Mouse (Mus musculus) gastrocnemius, adult 18-20 months (tissue): ENCODE results near the gene Rapgef5. TPM values are rescaled to one million over a fixed set of nuclear protein-coding genes. Genes with fewer than 3 reads are reported as not detected.

Experiments used
- DNase-seq: peaks from one replicate; pipeline ENCODE4 v3.0.0; 2021; ENCODE audit warnings: low spot score
- long read RNA-seq, 2 experiments: library from polyadenylated mRNA; stranded (forward); transcript quantifications; one replicate each; pipeline ENCODE4 v2.0.0; 2021
- total RNA-seq, 2 experiments: library from RNA; stranded (reverse); gene quantifications; 2 replicates each; pipeline ENCODE4 v1.2.3; 2021

Gene Rapgef5
- 1 to 10 TPM; 3.7 to 4.6 TPM for total RNA-seq
- long read RNA-seq, experiment 1, partial matches to known transcripts: 0 of 1 reads
- long read RNA-seq, experiment 1, other reads (novel, unspliced or antisense): 1 of 1 reads
- long read RNA-seq, experiment 2: 0 reads

GRCm38 (mm10) chr12:117516179-117516578 is at the start of gene Rapgef5:
Rapgef5 (plus strand) TSS chr12:117516479.
- DNase-seq: no peak

GRCm38 (mm10) chr12:117468329-117468728 is 48.0 kb upstream of the Rapgef5 start:
- DNase-seq: peak; percentile 20

DNA sequence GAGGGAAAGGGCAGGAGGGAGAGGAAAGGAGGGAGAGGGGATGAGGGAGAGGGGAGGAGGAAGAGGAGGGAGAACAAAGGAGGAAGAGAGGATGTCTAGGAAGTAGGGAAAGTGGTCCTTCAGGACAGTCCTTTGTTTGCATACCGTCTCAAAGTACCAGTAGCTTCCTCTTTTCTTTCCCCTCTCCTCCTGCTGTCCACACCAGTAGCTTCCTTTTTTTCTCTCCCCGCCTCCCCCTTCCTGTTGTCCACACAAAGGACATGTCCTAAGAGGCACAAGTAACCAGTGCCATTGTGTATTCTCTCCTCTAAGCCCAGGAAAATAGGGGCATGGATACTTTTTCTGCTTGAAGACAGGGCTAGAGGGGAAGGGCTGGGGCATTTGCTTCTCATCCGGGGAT is 37.3 kb upstream of the Rapgef5 start:
- no peak for DNase-seq

DNA sequence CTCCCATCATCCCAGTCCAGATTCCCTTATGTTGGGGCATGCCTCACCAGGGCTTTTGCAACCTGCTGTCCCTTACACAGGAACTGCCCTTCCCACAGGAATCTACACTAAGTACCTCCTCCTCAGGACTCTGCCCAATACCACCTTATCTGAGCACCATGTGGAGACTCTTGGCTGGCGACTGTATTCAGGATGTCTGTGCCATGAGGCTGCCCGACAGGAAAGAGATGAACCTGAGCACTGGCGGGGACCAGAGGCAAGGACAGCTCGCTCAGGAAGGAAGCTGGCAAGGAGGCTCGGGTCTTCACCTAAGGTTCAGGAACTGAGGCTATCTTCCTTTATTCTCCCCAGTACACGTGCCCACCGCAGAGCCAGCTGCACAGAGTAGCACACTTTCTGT is 36.6 kb upstream of the Rapgef5 start:
- DNase-seq: no peak

- no peak for DNase-seq
Measured at GRCm38 (mm10) chr12:117480958-117481357, 35.3 kb upstream of the Rapgef5 start.

GRCm38 (mm10) chr12:117482665-117483064 is 33.6 kb upstream of the Rapgef5 start:
- DNase-seq: no peak

GRCm38 (mm10) chr12:117486118-117487057 is 29.9 kb upstream of the Rapgef5 start:
- no peak for DNase-seq

DNA sequence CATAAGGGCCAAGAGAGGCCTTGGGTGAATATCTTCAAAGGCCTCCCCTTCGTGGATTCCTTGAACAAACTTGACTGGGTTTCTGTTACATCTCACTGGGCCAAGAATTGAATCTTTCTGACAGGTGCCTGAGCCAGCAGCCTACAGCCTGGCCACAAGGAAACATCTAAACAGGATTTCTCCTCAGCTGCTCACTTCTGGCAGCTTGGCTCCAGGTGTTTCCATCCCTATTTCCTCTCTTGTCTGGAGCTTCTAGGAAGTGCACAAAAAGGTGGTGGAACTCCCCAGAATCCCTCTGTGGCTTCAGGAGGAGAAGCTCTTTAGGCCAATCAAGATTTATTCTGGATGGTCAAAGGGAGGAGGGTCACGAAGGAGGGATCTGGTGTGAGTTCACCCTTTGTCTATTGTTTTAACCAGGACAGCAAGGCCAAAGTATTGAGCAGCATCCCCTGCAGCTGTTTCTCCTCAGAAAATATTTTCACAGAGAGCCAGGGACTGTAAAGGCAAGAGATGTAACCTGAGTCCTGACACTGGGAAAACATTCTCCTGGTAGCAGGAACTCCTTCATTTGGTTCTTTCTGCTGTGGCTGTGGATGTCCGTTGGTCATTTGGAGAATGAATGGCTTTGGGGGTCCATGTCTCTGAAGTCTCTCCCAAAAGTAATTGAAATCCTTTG is 19.6 kb upstream of the Rapgef5 start:
- no peak for DNase-seq

DNA sequence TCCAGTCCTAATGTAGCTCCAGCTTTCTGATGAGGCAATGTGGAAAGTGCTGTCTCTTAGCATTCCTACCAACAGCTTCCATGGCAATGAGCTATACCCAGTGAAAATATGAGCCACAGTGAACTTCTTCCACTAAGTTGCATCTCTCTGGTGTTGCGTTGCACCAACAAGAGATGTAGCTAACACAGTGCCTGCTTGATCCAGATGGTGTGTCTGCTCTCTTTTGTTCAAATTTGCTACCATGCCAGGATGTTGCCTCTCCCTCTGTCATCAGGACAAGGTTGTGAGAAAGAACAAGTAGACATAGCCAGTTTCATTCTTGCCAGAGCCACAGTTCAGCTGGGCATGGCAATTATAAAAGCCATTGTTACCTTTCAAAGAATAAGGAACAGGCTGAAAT is 18.9 kb upstream of the Rapgef5 start:
- DNase-seq: no peak

DNA sequence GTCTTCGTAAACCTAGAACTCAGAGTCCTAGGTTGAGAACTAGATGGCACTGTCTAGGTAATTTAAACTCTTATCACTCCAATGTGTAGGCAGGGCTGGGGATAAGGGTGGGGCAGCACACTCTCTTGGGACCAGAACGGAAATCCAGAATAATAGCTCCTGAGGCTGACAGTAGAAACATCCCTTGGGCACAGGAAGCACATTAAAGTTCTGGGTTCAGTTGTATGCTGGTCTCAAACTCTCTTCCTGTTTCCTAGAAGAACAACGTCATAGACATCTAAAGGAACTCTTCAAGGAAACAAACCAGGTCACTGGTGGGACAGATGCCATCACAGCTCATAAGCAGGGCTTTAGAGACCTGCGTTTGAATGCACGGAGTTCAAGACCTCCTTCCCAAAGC is 17.0 kb upstream of the Rapgef5 start:
- DNase-seq: no peak

DNA sequence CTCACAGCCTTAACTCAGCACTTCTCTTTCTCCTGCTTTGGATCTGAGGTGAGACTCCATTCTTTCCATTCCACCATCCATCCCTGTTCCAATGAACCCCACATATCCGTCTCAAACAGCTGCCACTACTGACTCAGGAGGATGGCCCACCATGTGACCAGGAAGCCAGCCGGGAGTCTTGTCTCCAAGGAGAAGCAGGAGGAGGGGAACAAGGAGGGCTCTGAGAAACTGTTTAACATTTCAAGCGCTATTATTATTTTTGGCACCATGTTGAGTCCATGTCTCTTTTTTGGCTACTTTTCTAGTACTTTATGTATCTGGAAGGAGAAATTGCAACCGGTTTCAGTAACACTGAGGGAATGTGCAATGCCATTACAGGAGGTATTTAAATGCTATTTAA is 15.1 kb upstream of the Rapgef5 start:
- DNase-seq: no peak

- DNase-seq: no peak
Measured at GRCm38 (mm10) chr12:117502834-117503233, 13.4 kb upstream of the Rapgef5 start.

DNA sequence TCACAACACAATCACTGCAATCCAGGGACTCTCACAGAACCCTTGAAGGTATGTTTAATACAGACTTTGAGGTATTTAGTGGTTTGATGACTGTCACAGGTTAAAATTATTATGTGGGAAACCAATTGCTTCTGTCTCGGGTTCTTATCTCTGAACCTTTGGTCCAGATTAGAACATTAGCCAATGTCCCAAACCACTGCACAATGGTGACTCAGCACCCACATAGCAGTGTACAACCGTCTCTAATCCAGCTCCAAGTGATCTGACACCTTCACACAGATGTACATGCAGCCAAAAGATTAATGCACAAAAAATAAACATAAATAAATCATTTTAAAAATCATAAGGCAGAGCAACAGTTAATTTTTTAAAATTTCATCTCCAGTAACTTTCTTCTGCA is 11.1 kb upstream of the Rapgef5 start:
- DNase-seq: no peak

DNA sequence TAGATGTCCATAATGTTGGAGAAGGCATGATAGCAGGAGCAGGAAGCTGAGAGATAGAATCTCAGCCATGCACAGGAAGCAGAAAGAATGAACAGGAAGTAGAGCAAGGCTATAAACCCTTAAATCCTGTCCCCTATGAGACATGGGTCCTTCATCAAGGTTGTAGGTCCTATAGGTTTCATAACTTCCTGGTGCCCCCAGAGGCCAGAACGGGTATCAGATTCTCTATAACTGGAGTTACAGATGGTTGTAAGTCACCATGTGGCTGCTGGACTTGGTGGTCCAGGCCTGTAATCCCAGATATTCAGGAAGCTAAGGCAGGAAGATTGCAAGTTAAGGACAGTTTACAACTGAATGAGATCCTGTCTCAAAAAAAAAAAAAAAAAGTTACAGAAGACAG is 8.5 kb upstream of the Rapgef5 start:
- no peak for DNase-seq

- DNase-seq: no peak
Measured at GRCm38 (mm10) chr12:117509919-117510318, 6.4 kb upstream of the Rapgef5 start.

- no peak for DNase-seq
Measured at GRCm38 (mm10) chr12:117512468-117512867, 3.8 kb upstream of the Rapgef5 start.

GRCm38 (mm10) chr12:117513150-117513932 is 2.9 kb upstream of the Rapgef5 start:
- no peak for DNase-seq

GRCm38 (mm10) chr12:117517275-117517936 is 1.1 kb downstream of the Rapgef5 start:
- no peak for DNase-seq

- no peak for DNase-seq
Measured at GRCm38 (mm10) chr12:117524311-117525013, 8.2 kb downstream of the Rapgef5 start.

- DNase-seq: no peak
Measured at GRCm38 (mm10) chr12:117527889-117528288, 11.6 kb downstream of the Rapgef5 start.
